Mouse (Mus musculus) urinary bladder, adult 2 months (tissue): Measurements from ENCODE around the gene Arhgef39. TPM values are rescaled to one million over a fixed set of nuclear protein-coding genes. Genes with fewer than 3 reads are reported as not detected.
A peak's percentile ranks its signal among the peaks of the same experiment; 100 is the strongest.

Experiments used
- DNase-seq: peaks from one replicate; pipeline ENCODE4 v3.0.0; 2022; ENCODE audit warnings: low spot score
- polyA plus RNA-seq: library from polyadenylated mRNA; depleted of rRNA; stranded (reverse); fragments of >200 nt; gene quantifications from 2 replicates; pipeline ENCODE4 v1.2.3, GENCODE M21; 2012; rRNA removed

Gene Arhgef39
- polyA plus RNA-seq, 1 experiment, result 26.0 TPM

DNA sequence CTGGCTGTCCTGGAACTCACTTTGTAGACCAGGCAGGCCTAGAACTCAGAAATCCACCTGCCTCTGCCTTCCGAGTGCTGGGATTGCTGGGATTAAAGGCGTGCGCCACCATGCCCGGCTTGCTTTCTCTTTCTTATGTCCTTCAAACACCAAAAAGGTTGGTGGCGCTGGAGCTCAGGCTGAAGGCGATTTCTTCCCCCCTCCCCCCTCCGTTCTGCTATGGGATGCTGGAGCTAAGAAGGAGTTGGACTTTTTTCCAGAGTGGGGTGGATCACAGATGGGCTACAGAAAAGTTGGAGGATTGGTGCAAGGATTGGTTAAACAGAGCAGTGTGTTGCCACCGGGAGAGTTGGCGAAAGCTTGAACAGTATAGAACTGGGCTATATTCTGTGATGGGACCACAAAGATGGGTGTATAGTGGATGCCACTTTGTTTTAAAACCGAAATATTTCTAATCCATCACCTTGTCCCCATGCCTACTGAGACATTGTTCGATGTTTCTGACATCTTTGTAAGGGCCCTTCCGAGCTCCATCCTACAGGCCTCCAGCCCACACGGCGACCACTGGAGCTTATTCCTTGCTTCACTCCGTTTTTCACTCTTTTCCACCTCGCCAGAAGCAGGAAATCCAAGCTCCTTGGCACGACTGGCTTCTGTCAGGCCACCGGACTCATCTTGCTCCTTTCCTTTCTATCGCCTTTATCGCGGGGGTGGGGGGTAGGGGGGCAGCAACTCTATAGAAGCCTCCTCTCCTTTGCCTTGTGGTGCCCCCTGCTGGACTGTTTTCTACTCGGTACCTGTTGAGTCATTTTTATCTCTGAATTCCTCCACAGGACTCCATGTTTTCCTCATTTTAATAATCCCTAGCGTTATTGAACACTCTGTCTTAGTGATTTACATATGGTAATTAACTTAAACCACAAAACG, 20.3 kb downstream of the Arhgef39 start:
- no peak for DNase-seq

DNA sequence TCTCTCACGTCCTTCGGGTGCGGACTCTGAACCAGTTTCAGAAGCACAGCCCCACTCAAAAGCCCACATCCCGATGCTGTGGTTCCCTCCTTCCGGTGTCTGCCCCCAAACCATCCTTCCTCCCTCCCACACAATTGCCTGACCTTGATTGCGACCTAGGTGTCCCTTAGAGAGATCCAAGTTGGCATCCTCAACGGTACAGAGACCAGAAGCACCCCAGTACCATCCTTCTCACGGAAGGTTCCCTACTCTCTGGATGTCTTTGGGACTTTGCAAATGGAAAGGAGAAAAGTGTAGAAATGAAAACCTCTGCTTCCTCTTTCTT, 21.0 kb downstream of the Arhgef39 start:
- no peak for DNase-seq

GRCm38 (mm10) chr4:43477857-43478533, 21.5 kb downstream of the Arhgef39 start:
- DNase-seq, result peak; percentile 60

- DNase-seq, result no peak
Observed at GRCm38 (mm10) chr4:43476604-43477003, 22.9 kb downstream of the Arhgef39 start.

DNA sequence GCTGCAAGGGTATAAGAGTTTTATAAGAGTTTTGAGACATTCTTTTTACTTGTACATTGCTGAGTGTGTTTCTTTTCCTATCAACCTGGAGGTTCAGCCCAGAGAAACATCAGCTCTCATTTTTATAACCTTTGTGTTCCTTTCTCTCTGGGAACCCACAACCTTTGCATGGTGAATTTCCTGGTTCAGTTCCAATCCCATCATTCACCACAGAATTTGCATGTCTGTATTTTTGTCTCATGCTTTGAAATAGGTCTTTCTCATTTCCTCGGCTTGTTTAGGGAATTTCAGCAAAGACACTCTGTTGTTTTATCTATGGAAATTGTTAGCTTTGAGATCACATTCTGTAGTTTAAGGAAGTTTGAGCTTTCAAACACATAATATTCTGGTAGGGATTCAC, 25.9 kb downstream of the Arhgef39 start:
- no peak for DNase-seq

GRCm38 (mm10) chr4:43470301-43470700, 29.2 kb downstream of the Arhgef39 start:
- no peak for DNase-seq

DNA sequence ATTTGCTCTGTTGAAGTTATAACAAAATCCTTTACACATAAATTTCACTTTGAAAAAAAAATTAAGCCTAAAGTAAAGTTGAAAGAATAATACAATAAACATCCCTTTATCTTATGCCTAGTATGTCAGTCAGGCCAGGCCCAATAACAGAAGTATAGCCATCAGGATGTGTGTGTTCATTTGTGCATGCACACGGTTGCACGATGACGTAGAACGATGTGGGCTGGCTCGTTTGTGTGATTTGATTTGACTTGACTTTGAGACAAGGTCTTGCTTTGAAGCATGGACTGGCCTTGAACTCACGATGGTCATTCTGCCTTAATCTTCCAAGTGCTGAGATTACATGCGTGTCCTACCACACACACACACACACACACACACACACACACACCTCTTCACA, 32.6 kb downstream of the Arhgef39 start:
- DNase-seq, result no peak

DNA sequence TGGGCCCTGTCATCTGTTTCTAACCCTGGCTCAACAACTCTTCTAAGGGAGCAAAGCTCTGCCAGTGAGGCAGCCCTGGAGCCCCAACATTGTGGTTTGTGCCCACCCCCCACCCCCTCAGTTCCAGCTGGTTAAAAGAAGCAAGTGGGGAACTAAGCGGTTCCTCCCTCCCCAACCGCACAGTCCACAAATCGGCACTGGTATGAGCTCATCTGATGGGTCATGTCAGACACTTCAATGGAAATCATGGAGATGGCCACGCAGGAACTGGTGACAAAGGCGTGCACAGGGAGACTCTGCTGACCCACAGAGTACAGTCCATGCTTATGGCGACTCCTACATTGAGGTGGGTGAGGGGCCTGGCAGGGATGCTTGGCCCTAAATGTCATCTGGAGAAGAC, 33.6 kb downstream of the Arhgef39 start:
- no peak for DNase-seq

GRCm38 (mm10) chr4:43463102-43463501, 36.4 kb downstream of the Arhgef39 start:
- no peak for DNase-seq

DNA sequence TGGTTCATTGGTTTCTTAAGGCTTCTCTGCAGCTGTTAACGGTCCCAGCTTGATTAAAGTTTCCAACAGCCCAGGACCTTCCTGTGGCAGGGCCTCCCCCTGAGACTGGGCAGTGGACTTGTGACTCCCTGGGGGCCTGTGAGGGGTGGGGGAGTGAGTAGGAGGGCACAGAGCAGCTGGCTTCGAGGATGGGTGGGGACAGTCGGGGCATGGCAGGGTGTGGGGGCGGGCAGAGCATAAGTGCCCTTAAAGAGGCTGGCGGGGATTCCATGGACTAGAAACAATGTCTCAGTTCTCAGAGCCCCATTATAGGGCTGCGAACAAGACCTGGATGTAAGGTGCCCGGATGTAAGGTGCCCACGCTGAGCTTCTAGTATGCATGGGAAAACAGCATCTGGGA, 42.4 kb downstream of the Arhgef39 start:
- no peak for DNase-seq

GRCm38 (mm10) chr4:43456470-43456869, 43.0 kb downstream of the Arhgef39 start:
- DNase-seq, result no peak

DNA sequence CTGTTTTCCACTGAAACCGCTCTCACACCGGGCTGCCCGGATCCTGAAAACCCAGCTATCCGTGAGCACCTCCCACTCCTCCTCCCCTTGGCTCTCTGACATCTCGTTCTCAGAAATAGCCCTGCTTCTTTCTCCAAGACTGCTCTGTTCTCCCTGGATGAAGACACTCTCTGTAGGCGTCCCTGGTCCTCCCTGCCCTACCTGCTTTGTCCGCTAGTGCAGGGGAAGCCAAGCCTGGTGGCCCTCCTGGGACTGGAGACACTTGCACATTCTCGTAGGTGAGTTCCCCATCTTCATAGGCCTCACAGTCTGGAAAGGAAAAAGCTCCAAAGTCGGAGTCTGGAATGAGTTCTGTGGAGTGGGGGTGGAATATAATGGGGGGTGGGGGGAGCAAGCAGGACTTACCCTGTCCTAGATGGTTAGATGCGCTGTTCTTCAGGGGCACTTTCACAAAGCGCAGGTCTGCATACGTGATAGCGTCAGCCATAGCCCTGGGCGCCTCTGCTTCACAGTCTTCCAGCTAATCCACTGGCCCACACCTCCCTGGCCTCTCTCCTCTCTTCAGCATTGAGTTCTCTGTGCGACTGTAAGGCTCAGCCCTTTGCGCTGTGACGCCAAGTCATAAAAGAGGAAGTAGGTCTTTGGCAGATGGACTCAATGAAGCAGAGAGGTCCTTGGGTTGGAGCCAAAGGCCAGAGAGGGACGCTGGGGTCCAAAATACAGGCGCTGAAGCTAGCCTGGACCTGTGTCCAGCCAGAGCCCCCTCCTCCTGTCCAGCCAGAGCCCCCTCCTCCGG, 45.3 kb downstream of the Arhgef39 start, which contains the start of gene Cd72:
Gene Cd72 (minus strand): TSS at position 588 of the 796 bp plus-strand sequence.
- no peak for DNase-seq

- DNase-seq, result no peak
Observed at GRCm38 (mm10) chr4:43453413-43453812, 46.1 kb downstream of the Arhgef39 start.

DNA sequence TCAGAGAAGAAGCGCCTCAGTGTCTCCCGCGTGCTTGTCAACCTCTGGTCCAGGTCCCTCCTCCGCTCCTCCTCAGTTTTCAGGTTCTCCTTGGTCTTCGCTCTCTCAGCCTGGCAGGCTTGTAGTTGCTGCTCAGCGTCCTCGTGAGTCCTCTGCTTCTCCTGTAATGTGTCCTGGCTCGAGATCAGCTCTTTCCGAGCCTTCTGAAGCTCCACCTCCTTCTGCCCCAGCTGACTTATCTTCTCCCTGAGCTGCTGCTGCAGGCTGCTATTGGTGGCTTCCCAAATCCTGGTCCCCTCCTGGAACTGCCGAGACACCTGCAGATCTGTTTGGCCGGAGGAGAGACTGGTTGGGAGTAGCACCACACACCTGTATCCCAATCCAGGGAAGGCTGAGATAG, 47.2 kb downstream of the Arhgef39 start:
- no peak for DNase-seq

DNA sequence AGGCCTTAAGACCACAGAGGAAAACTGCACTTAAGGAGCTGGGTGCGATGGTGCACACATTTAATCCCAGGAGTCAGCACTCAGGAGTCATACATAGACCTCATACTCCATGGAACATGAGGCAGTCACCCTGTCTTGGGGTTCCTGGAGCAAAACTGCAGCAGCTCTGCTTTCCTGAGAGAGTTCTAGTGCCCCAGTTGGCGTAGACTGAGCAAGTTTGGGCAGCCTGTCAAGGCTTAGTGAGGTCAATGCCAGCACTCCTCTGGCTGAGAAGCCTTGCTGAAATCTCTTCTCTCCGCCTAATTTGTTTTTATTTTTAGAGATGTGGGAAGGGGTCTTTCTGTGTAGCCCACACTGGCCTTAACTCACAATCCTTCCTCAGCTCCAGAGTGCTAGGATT, 50.9 kb downstream of the Arhgef39 start:
- DNase-seq, result no peak

- no peak for DNase-seq
Observed at GRCm38 (mm10) chr4:43447251-43447650, 52.2 kb downstream of the Arhgef39 start.

Other genes starting within 250 kb of the Arhgef39 start
- 0.58 and 0.65 TPM in 2 replicates for gene Atp8b5, start 232.5 kb downstream of the Arhgef39 start, polyA plus RNA-seq
- gene Rusc2, start 117.7 kb downstream of the Arhgef39 start, polyA plus RNA-seq, result 22.3 and 43.1 TPM in 2 replicates
- 0.55 and 0.59 TPM in 2 replicates for gene Fam166b, start 70.6 kb downstream of the Arhgef39 start, polyA plus RNA-seq
- 25.8 and 34.2 TPM in 2 replicates for gene Tesk1, start 57.8 kb downstream of the Arhgef39 start, polyA plus RNA-seq
- gene Cd72, start 45.1 kb downstream of the Arhgef39 start, polyA plus RNA-seq, result 2.4 and 4.6 TPM in 2 replicates
- 0.22 and 0.41 TPM in 2 replicates for gene Sit1, start 16.0 kb downstream of the Arhgef39 start, polyA plus RNA-seq
- gene Ccdc107, start 6.8 kb downstream of the Arhgef39 start, polyA plus RNA-seq, result 272 and 290 TPM in 2 replicates
- 1.3 and 1.9 TPM in 2 replicates for gene Car9, start 7.3 kb upstream of the Arhgef39 start, polyA plus RNA-seq
- gene Tpm2, start 24.1 kb upstream of the Arhgef39 start, polyA plus RNA-seq, result 3,808 and 5,340 TPM in 2 replicates
- 57.7 and 77.0 TPM in 2 replicates for gene Creb3, start 62.6 kb upstream of the Arhgef39 start, polyA plus RNA-seq
- gene Tln1, start 63.0 kb upstream of the Arhgef39 start, polyA plus RNA-seq, result 124 and 153 TPM in 2 replicates
- gene Rgp1, start 79.0 kb upstream of the Arhgef39 start, polyA plus RNA-seq, result 34.9 and 35.1 TPM in 2 replicates
- gene Gba2, start 79.2 kb upstream of the Arhgef39 start, polyA plus RNA-seq, result 15.1 and 16.8 TPM in 2 replicates
- gene Msmp, start 84.8 kb upstream of the Arhgef39 start, polyA plus RNA-seq, result 0.44 TPM in 1 of 2 replicates, not detected in the other
- gene Npr2, start 132.2 kb upstream of the Arhgef39 start, polyA plus RNA-seq, result 54.7 and 69.7 TPM in 2 replicates
- 1.0 and 1.3 TPM in 2 replicates for gene Spag8, start 153.9 kb upstream of the Arhgef39 start, polyA plus RNA-seq
- gene Hint2, start 156.8 kb upstream of the Arhgef39 start, polyA plus RNA-seq, result 107 and 112 TPM in 2 replicates
- gene Tmem8b, start 169.3 kb upstream of the Arhgef39 start, polyA plus RNA-seq, result 8.3 and 12.6 TPM in 2 replicates
- 0.41 and 0.51 TPM in 2 replicates for gene Fam221b, start 169.4 kb upstream of the Arhgef39 start, polyA plus RNA-seq
- gene Olfr70, start 201.1 kb upstream of the Arhgef39 start, polyA plus RNA-seq, result not detected in 2 replicates
- gene Olfr71, start 210.6 kb upstream of the Arhgef39 start, polyA plus RNA-seq, result not detected in 2 replicates
- gene Hrct1, start 227.5 kb upstream of the Arhgef39 start, polyA plus RNA-seq, result 5.2 and 7.8 TPM in 2 replicates
- 1.2 and 1.6 TPM in 2 replicates for gene Spaar, start 230.3 kb upstream of the Arhgef39 start, polyA plus RNA-seq